Mouse (Mus musculus): ENCODE measurements around the gene 5530401A14Rik.

5530401A14Rik gene

DNA sequence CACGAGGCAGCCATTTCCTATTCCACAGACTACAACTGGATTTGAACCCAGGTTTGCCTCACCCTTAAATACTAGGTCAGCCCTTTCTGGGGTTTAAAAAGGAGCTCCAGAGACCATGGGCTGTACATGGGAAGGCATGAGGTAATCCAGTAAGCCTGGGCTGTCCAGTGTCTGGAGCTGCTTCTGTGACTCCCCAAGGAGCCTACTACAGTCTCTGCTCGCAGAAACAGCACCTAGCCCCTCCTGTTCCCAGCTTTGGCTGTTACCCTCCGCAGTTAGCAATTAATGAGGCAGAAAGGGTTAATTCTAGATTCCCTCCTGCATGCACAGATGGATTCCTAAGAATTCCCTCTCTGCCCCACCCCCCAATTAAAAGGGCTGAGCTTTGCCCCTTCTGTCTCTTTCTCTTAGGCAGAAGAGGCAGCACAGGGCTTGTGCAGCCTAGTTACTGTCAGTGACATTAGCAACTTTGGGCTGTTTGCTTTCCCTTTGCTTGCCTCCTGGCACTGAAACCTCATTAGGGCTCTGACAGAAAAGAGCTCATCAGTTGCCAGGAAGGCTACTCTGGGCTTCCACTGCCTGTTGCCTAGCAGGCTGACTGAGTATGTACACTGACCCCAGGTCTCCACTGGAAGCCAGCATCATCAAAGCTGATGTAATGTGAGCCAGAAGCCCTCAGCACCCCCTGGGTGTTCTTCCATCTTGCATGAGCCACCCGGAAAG is at the start of gene 5530401A14Rik:
TSS of gene 5530401A14Rik (plus strand) at position 424 of the 723 bp plus-strand sequence.
- peak; percentile 91 for DNase-seq

DNA sequence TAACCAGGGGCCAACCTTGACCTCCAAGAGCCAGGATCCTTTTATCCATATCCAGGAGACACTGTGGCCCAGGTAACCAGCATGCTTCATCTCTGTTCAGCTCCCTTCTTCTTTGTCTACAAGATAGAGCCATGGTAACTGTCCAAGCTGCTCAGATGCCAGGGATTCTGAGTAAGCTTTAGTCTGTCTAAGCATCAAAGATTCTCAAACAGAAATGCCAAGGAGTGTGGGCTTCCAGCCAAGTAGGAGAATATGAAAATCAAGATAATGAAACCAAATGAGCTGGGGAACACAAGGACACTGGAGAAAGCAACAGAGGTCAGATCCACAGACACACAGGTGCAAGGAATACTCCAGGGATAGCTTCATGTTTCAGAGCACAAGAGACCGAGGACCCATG is 45.7 kb upstream of the 5530401A14Rik start:
- no peak for DNase-seq

GRCm38 (mm10) chr11:81816531-81816930 is 43.9 kb upstream of the 5530401A14Rik start:
- no peak for DNase-seq

- no peak for DNase-seq
These were observed 28.1 kb upstream of the 5530401A14Rik start for GRCm38 (mm10) chr11:81832381-81832780.

DNA sequence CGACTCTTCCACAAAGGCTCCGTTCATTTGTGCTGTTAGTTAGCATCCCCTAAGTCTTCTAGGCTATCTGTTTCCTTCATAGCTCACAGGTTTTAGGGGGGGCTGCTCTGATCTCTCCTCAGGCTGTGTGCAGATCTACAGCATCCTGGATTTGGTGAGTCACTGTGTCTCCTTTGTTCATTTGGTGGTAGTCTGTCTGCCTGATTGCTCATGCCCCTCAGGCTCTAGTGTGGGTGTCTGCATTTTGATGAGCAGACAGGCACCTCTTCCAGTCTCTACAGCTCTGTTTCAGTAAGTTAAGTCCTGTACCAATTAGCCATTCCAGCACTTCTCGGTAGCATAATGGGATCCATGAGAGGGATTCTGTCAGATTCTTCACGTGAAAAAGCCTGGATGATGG is 22.0 kb upstream of the 5530401A14Rik start:
- DNase-seq: peak; percentile 40

- DNase-seq: no peak
These were observed 19.5 kb upstream of the 5530401A14Rik start for GRCm38 (mm10) chr11:81841001-81841400.

DNA sequence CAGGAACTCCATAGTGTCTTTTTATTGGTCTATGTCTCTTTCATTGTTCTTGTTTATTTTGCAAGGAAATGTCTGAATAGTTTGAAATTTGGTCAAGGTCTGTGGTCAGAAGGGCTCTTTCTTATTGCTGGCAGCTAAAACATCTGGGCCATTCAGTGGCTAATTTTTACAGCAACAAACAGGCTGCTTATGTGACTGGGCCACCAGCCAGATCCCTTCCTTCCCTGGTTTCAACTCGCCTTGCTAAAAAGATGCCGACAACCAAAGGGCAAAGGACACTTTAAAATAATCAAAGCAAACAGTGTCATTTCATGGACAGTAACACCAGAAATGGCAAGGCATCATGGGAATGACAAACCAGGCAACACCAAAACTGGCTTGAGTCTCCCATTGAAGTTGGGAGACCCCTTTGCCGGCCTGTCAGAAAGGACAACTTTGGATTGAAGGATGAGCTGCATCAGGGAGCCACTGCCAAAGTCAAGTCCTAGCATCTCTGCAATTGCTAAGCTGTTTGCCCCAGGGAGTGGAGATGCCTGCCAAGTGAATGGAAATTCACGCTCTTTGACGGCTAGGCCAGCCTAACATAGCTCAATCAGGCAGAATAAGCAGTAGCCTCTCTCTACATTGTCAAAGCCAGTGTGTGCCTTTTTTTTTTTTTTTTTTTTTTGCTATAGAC is 15.3 kb upstream of the 5530401A14Rik start:
- DNase-seq: peak; percentile 53

DNA sequence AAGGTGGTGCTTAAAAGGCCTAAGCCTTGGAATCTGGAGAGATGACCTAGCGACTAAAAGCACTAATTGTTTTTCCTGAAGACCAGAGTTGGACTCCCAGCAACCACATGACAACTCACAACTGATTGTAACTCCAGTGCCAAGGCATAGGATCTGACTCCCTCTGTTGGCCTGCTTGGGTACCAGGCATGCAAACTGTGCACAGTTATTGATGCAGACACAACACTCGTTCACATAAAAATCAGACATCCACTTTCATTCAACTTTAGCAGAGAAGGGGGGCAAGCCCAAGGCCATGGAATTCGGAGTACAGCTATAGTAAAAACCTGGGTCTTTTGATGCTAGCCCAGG is 14.8 kb upstream of the 5530401A14Rik start:
- no peak for DNase-seq

GRCm38 (mm10) chr11:81847773-81848490 is 12.5 kb upstream of the 5530401A14Rik start:
- no peak for DNase-seq

GRCm38 (mm10) chr11:81865661-81866382 is 5.3 kb downstream of the 5530401A14Rik start:
- DNase-seq: no peak

DNA sequence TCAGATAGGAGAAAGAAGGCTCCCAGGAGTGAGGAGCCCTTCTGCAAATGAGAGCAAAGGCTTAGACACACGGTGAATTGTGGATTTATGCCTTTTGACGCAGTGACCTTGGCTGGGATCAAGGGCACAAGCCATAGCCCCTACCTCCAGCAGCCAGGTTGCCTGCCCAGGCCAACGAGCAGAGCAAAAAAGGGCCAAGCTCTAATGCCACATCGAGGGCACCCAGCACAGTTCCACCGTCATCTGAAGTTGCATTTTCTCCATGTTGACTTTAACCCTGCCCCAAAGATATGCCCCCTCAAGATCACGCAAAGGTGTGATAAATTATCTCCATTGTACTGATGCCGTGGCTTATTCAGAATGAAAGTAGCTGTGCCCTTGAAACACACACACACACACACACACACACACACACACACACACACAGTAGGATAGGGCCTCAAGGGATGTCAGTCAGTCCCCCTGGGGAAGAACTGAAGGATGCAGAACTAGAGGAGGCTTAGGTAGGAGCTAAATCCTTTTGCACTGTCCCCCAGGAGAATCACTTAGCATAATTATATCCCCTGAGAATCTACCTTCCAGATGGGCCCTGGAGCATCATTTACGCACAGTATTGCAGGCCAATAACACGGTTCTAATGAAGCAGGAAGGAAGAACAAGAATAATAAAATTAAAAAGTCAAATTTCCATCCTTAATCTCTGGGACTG is 11.2 kb downstream of the 5530401A14Rik start:
- no peak for DNase-seq

DNA sequence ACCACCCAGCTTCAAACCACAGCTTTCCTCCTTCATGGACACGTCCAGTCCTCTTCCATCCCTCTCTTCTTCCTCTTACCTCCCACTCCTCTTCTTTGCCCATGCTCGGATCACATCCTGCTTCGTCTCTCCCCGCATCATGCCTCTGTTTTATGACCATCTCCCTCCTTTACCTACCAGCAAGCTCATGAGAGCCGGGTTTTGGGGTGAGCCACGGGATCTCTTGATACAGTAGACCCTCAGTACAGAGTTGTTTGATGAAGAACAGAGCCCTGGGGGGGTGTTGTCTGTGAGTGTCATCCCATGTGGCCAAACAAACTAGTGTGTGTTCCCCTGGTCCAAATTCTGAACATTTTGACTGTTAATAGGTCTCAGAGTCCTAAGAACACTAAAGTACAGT is 36.0 kb downstream of the 5530401A14Rik start:
- DNase-seq: no peak

DNA sequence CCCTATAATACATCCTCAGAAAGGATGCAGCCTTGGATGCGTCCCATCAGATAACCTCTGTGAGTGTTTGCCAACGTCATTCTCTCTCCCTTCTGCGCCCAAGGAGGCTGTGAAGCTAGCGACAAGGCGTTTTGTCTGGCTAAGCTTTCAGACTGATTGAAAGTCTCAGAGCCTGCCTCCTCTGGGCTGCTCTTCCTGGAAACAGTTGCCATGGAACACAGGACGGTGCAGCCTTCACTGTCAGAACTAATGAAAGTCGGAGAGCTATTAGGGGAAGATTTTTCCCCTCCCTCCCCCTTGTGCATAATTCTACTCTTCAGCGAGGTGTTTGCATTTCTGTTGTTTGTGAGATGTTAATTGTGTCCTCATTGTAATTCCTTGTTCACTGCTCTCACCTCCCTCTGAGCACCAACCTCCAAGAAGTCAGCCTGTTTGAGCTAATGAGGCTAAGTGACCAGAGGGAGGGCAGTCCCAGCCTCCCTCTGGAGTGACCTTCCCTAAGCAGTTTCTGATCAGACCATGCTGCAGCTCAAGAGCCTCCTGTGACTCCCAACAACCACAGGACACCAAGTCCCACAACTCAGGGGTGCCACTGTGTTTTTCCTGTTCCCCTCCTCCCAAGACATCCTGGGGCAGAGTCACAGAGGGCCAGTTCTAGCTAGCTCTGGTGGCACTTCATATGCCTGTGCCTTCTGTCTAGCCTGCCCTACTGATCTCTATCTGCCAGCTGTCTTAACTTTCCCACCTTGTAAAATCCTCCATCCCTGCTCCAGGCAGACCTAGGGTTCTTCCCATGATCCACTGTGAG is 37.3 kb downstream of the 5530401A14Rik start:
- DNase-seq: peak; percentile 73

DNA sequence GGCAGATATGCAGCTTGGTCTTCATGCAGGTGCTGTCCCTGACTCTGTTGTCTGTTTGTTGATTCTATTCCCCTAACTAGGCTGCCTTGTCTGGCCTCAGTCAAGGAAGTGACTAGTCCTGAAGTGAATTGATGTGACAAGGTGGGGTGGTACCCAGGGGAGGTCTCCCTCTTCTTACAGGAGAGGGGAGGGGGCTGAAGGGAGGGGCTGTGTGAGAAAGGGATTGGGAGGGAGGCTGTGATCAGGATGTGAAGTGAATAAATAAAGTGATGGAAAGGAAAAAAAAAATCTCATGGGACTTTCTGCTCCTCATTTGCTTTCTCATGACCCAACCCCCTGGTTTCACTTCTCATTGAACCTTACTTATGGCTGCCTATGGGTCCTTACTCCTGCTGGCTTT is 41.8 kb downstream of the 5530401A14Rik start:
- no peak for DNase-seq

DNA sequence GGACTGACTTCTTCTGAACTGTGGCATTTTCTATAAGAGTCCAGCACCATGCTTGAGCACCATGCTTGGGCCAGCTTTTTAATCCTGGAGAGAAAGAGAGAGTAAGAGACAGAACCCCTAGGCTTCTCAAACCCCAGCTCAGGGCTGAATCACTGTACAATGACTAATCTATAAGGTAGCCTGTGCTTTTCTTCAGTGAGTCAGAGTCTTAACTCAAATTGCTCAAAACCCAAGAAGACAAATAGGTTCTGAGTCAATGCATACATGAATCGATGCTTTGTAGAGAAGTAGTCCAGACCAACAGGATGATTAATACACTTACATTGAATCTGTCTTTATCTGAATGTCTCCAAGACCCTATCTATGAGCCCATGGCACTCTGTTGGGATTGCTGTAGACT is 48.3 kb downstream of the 5530401A14Rik start:
- no peak for DNase-seq

DNA sequence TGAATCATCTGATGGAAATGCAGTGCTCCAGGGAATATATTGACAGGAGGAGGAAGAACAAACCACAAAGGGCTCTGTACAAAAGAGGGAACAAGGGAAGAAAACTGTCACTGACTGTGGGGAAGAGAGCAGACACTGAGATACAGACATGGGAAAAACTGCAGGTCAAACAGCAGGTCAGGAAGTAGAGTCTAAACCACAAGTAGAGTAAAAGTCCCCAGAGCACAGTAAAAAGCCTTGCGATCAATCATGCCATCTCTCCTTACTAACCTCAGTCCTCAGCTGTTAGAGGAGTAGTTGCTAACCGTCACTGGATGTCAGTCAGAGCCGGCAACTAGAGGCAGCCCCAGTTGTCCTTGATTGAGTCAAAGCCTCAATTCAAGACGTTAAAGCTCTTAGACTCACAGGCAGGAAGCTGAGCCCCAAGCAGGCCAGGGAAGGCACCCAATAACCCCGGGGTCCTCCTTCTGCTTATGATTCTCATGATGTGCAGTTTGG is 49.0 kb downstream of the 5530401A14Rik start:
- no peak for DNase-seq

GRCm38 (mm10) chr11:81913071-81913470 is 52.6 kb downstream of the 5530401A14Rik start:
- no peak for DNase-seq

- DNase-seq: peak; percentile 8
These were observed 55.0 kb downstream of the 5530401A14Rik start for GRCm38 (mm10) chr11:81915501-81915900.

- DNase-seq: no peak
These were observed 62.6 kb downstream of the 5530401A14Rik start for GRCm38 (mm10) chr11:81923096-81923495.

GRCm38 (mm10) chr11:81923626-81924025 is 63.2 kb downstream of the 5530401A14Rik start:
- no peak for DNase-seq

DNA sequence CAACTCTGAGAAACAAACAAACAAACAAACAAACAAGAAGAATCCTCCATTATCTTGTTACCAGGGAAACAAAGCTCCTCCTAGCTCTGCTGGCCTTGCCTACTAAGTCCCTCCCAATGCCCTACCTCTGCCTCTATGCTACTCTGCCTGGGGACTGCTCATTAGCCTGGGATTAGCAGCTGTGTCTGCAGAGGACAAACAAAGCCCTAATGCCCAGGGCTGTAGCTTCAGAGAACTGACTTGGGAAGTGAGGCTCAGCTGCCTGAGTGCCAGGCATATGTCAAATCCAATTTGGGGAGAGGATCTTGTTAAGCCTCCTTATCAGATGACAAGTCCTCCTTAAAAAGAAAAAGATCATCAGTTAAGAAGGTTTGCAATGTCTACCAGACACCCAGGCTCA is 65.9 kb downstream of the 5530401A14Rik start:
- peak; percentile 95 for DNase-seq
